Mouse (Mus musculus): ENCODE measurements around the gene Zfp280d.

GRCm38 (mm10) chr9:72403421-72403820 lies 128.8 kb downstream of the Zfp280d start:
- TF ChIP-seq GATA1 (IDR thresholded peaks at IDR 0.05; ENCODE audit: low read length) (no peak), TAL1 (IDR thresholded peaks at IDR 0.05; ENCODE audit: low read length) (no peak)
